In genomic region chr10:13988280-13988679, GRCm38 (mm10) we compare ENCODE assay signal across 14 mouse cellular contexts. TPM values are rescaled to one million over a fixed set of nuclear protein-coding genes. Genes with fewer than 3 reads are reported as not detected.
DNase-seq lines count a peak whose midpoint lies in the region; ATAC-seq and TF ChIP-seq lines count a peak whose summit lies in the region.
"Had no signal": no experiment of that assay in that cellular context is flagged by ENCODE, and none has a peak within 500 bp of the region (broad histone marks: within the 10 kb centered on the region; RNA-seq: fewer than 3 reads in every experiment).

No protein-coding gene starts in this region.

- TF ChIP-seq POLR2A in liver, adult 2 months (IDR thresholded peaks at IDR 0.05; ENCODE audit: extremely low read depth, insufficient read depth, low read length) = no peak

- no peak overlapping the region for H3K4me2 ChIP-seq in liver, embryonic 11.5 days
- H3K4me2 ChIP-seq: midbrain, embryonic 11.5 days had no signal

- no peaks in the 10 kb centered on the region for H3K36me3 ChIP-seq in heart, embryonic 10.5 days
- no peaks in the 10 kb centered on the region for H3K36me3 ChIP-seq in liver, adult 2 months (ENCODE audit: control insufficient read depth, insufficient read depth, low read length)
- no peaks in the 10 kb centered on the region for H3K36me3 ChIP-seq in liver, embryonic 11.5 days (ENCODE audit: control insufficient read depth, insufficient read depth, low read length)
- H3K36me3 ChIP-seq in midbrain, embryonic 10.5 days = no peaks in the 10 kb centered on the region
- H3K36me3 ChIP-seq: limb, embryonic 10.5 days had no signal

- H3K9me3 ChIP-seq in heart, embryonic 10.5 days = no peaks in the 10 kb centered on the region
- H3K9me3 ChIP-seq in liver, embryonic 11.5 days (ENCODE audit: control insufficient read depth, low read length) = no peaks in the 10 kb centered on the region
- H3K9me3 ChIP-seq in midbrain, embryonic 10.5 days (replicated peaks) = no peaks in the 10 kb centered on the region
- H3K9me3 ChIP-seq: limb, embryonic 10.5 days had no signal

- WGBS in heart, embryonic 10.5 days = 59% methylated on average over 9 of the region's 9 CpGs
- WGBS in liver, adult 2 months = 43% methylated on average over 9 of the region's 9 CpGs
- WGBS in liver, embryonic 11.5 days = 67% methylated on average over 9 of the region's 9 CpGs
- WGBS in midbrain, embryonic 10.5 days = 67% methylated on average over 9 of the region's 9 CpGs

- no peaks in the 10 kb centered on the region for H3K27me3 ChIP-seq in heart, embryonic 10.5 days (ENCODE audit: insufficient read depth, poor library complexity, severe bottlenecking)
- no peaks in the 10 kb centered on the region for H3K27me3 ChIP-seq in liver, adult 2 months (ENCODE audit: control insufficient read depth, insufficient read depth, low read length)
- no peaks in the 10 kb centered on the region for H3K27me3 ChIP-seq in liver, embryonic 11.5 days (replicated peaks; ENCODE audit: control insufficient read depth, insufficient read depth, low read length)
- no peaks in the 10 kb centered on the region for H3K27me3 ChIP-seq in midbrain, embryonic 10.5 days (ENCODE audit: low read depth, poor library complexity, severe bottlenecking)

- no peak overlapping the region for H3K27ac ChIP-seq in heart, embryonic 10.5 days
- no peak overlapping the region for H3K27ac ChIP-seq in liver, adult 2 months (replicated peaks; ENCODE audit: insufficient read depth, low read depth, low read length)
- H3K27ac ChIP-seq in liver, embryonic 11.5 days (ENCODE audit: low read depth, low read length) = no peak overlapping the region
- no peak overlapping the region for H3K27ac ChIP-seq in midbrain, embryonic 10.5 days (replicated peaks)
- H3K27ac ChIP-seq: limb, embryonic 10.5 days; stomach, postnatal 0 days had no signal

- ATAC-seq in liver, embryonic 11.5 days (replicated peaks; ENCODE audit: low FRiP score) = no peak
- ATAC-seq: inflammation-experienced regulatory T-cells, adult 6 months had no signal

- H3K4me1 ChIP-seq in heart, embryonic 10.5 days = peaks cover 7% of the 10 kb centered on the region; the same call in 1 of the 2 replicates
- peaks cover 17% of the 10 kb centered on the region for H3K4me1 ChIP-seq in liver, adult 2 months (ENCODE audit: control insufficient read depth, insufficient read depth, low read length)
- H3K4me1 ChIP-seq in liver, embryonic 11.5 days (replicated peaks; ENCODE audit: control insufficient read depth, insufficient read depth, low read length) = peaks cover 4% of the 10 kb centered on the region; the same call in 1 of the 2 replicates
- peaks cover 12% of the 10 kb centered on the region for H3K4me1 ChIP-seq in midbrain, embryonic 10.5 days

- DNase-seq in heart, adult 11 months = peak; percentile 97
- no peak for DNase-seq in heart, embryonic 10.5 days (ENCODE audit: low spot score)
- peak; percentile 81 for DNase-seq in liver, adult 2 months (ENCODE audit: extremely low read depth, low read depth, low spot score)
- no peak for DNase-seq in liver, embryonic 11.5 days (ENCODE audit: low spot score)
- DNase-seq in embryo, embryonic 11 days = peak; percentile 46
- DNase-seq in skeletal muscle tissue, adult 2 months (ENCODE audit: low read depth, low spot score) = peak; percentile 67
- no peak for DNase-seq in midbrain, embryonic 10.5 days (ENCODE audit: low spot score)
- no peak for DNase-seq in left cerebral cortex, adult 18-20 months (ENCODE audit: low spot score in 2 of 2)
- DNase-seq: cerebellum, adult 18-20 months had no signal

- H3K9ac ChIP-seq in liver, adult 2 months (ENCODE audit: low read depth, low read length) = no peak overlapping the region
- no peak overlapping the region for H3K9ac ChIP-seq in liver, embryonic 11.5 days (ENCODE audit: low read depth, low read length)

- TF ChIP-seq CTCF in liver, adult 2 months (IDR thresholded peaks at IDR 0.05; ENCODE audit: low read depth, low read length) = no peak

- peaks cover 22% of the 10 kb centered on the region for H3K79me2 ChIP-seq in liver, adult 2 months (ENCODE audit: control insufficient read depth, insufficient read depth, low read length)

- H3K4me3 ChIP-seq in heart, embryonic 10.5 days = no peak overlapping the region
- H3K4me3 ChIP-seq in liver, adult 2 months (ENCODE audit: insufficient read depth, low read depth, low read length) = no peak overlapping the region
- H3K4me3 ChIP-seq in liver, embryonic 11.5 days (ENCODE audit: low read depth, low read length) = no peak overlapping the region
- no peak overlapping the region for H3K4me3 ChIP-seq in midbrain, embryonic 10.5 days
- H3K4me3 ChIP-seq: erythroblast, embryonic 14.5 days; limb, embryonic 10.5 days had no signal

RNA-seq across cellular contexts. Expression of gene Hivep2, which starts 22.4 kb away (rescaled TPM):
- polyA plus RNA-seq in heart, embryonic 10.5 days (2016; fragmentation: Nextera tagmentation; extraction: Ambion mirVana) = 3.4 and 4.1 TPM in 2 replicates
- 5.4 and 6.4 TPM in 2 replicates for total RNA-seq in liver, adult 2 months (2014; rRNA removed)
- 1.5 TPM in 2 replicates for polyA plus RNA-seq in liver, adult 2 months (2012; rRNA removed)
- polyA plus RNA-seq in liver, embryonic 11.5 days (2014; fragmentation: Nextera tagmentation; extraction: Ambion mirVana) = 1.6 and 2.2 TPM in 2 replicates
- polyA plus RNA-seq in midbrain, embryonic 10.5 days (2016; fragmentation: Nextera tagmentation; extraction: Ambion mirVana) = 1.2 and 2.0 TPM in 2 replicates
- 100 to 1,000 TPM; 208 to 218 TPM for total RNA-seq in left cerebral cortex, adult 18-20 months (2021)
- polyA plus RNA-seq: erythroblast, embryonic 14.5 days had no signal

Comparison
In these comparisons a context has a peak if more than half of its experiments do, and no peak if none do; other contexts are left out.
1. DNase-seq: peak in heart, adult 11 months (single experiment), liver, adult 2 months (single experiment), embryo, embryonic 11 days (single experiment) and skeletal muscle tissue, adult 2 months (single experiment); none in heart, embryonic 10.5 days (single experiment), liver, embryonic 11.5 days (single experiment), midbrain, embryonic 10.5 days (single experiment) and left cerebral cortex, adult 18-20 months (0 of 2).